Mouse (Mus musculus) skeletal muscle tissue, adult 2 months (tissue): ENCODE data around the gene Cela3b.
"Not testable (repeated sequence)": the region's sequence is repeated elsewhere in the genome, so short reads cannot be mapped to it uniquely, and the experiment has no call there.

ENCODE experiments used
- DNase-seq: peaks from one replicate; pipeline ENCODE4 v3.0.0-alpha.2; 2012; ENCODE audit warnings: low read depth, low spot score

The Cela3b gene

GRCm38 (mm10) chr4:137461981-137462690, 31.8 kb upstream of the Cela3b start:
- no peak for DNase-seq

GRCm38 (mm10) chr4:137461217-137461616, 30.9 kb upstream of the Cela3b start:
- DNase-seq: no peak

GRCm38 (mm10) chr4:137460676-137461075, 30.3 kb upstream of the Cela3b start:
- no peak for DNase-seq

GRCm38 (mm10) chr4:137458861-137459260, 28.5 kb upstream of the Cela3b start:
- no peak for DNase-seq

GRCm38 (mm10) chr4:137458310-137458709, 28.0 kb upstream of the Cela3b start:
- DNase-seq: no peak

GRCm38 (mm10) chr4:137457292-137457691, 27.0 kb upstream of the Cela3b start:
- no peak for DNase-seq

- DNase-seq: peak; percentile 81
Observed at GRCm38 (mm10) chr4:137456581-137456980, 26.2 kb upstream of the Cela3b start.

- DNase-seq: no peak
Observed at GRCm38 (mm10) chr4:137454582-137454981, 24.2 kb upstream of the Cela3b start.

- no peak for DNase-seq
Observed at GRCm38 (mm10) chr4:137453234-137453767, 23.0 kb upstream of the Cela3b start, which contains the start of gene 1700013G24Rik. TSS of gene 1700013G24Rik (plus strand) at chr4:137453284.

- DNase-seq: no peak
Observed at GRCm38 (mm10) chr4:137452190-137452589, 21.9 kb upstream of the Cela3b start.

GRCm38 (mm10) chr4:137449715-137450114, 19.4 kb upstream of the Cela3b start:
- DNase-seq: no peak

- no peak for DNase-seq
Observed at GRCm38 (mm10) chr4:137449132-137449531, 18.8 kb upstream of the Cela3b start.

- DNase-seq: no peak
Observed at GRCm38 (mm10) chr4:137448641-137449040, 18.3 kb upstream of the Cela3b start.

GRCm38 (mm10) chr4:137448197-137448596, 17.9 kb upstream of the Cela3b start:
- no peak for DNase-seq

GRCm38 (mm10) chr4:137447363-137448196, 17.2 kb upstream of the Cela3b start:
- DNase-seq: no peak

- no peak for DNase-seq
Observed at GRCm38 (mm10) chr4:137445881-137446280, 15.5 kb upstream of the Cela3b start.

GRCm38 (mm10) chr4:137443625-137444024, 13.3 kb upstream of the Cela3b start:
- DNase-seq: peak; percentile 50

- DNase-seq: no peak
Observed at GRCm38 (mm10) chr4:137441332-137441731, 11.0 kb upstream of the Cela3b start.

- no peak for DNase-seq
Observed at GRCm38 (mm10) chr4:137438842-137439241, 8.5 kb upstream of the Cela3b start.

- no peak for DNase-seq
Observed at GRCm38 (mm10) chr4:137436979-137437669, 6.8 kb upstream of the Cela3b start.

GRCm38 (mm10) chr4:137432700-137433550, 2.6 kb upstream of the Cela3b start:
- not testable (repeated sequence) for DNase-seq
